Mouse (Mus musculus): Measurements from ENCODE around the gene Retreg1.
"Not testable (repeated sequence)": the region's sequence is repeated elsewhere in the genome, so short reads cannot be mapped to it uniquely, and the experiment has no call there.

Gene Retreg1

GRCm38 (mm10) chr15:25949696-25950095 lies 106.7 kb downstream of the Retreg1 start:
- no peak for DNase-seq

- no peak for DNase-seq
These were observed 107.6 kb downstream of the Retreg1 start for GRCm38 (mm10) chr15:25950584-25950983.

GRCm38 (mm10) chr15:25951037-25951436 lies 108.1 kb downstream of the Retreg1 start:
- no peak for DNase-seq

GRCm38 (mm10) chr15:25956001-25956400 lies 113.0 kb downstream of the Retreg1 start:
- no peak for DNase-seq

- no peak for DNase-seq
These were observed 113.6 kb downstream of the Retreg1 start for GRCm38 (mm10) chr15:25956422-25957117.

- no peak for DNase-seq
These were observed 114.7 kb downstream of the Retreg1 start for GRCm38 (mm10) chr15:25957651-25958050.

GRCm38 (mm10) chr15:25959375-25959774 lies 116.4 kb downstream of the Retreg1 start:
- no peak for DNase-seq

GRCm38 (mm10) chr15:25960231-25960630 lies 117.3 kb downstream of the Retreg1 start:
- DNase-seq: no peak

- DNase-seq: no peak
These were observed 123.3 kb downstream of the Retreg1 start for GRCm38 (mm10) chr15:25966220-25966774.

- DNase-seq: no peak
These were observed 128.6 kb downstream of the Retreg1 start for GRCm38 (mm10) chr15:25971596-25971995.

- no peak for DNase-seq
These were observed 129.8 kb downstream of the Retreg1 start for GRCm38 (mm10) chr15:25972758-25973157.

GRCm38 (mm10) chr15:25974352-25974751 lies 131.4 kb downstream of the Retreg1 start:
- DNase-seq: no peak

GRCm38 (mm10) chr15:25975810-25976209 lies 132.8 kb downstream of the Retreg1 start:
- no peak for DNase-seq

GRCm38 (mm10) chr15:25983614-25984013 lies 140.6 kb downstream of the Retreg1 start:
- DNase-seq: not testable (repeated sequence)

- DNase-seq: peak; percentile 83 to 86
These were observed 141.2 kb downstream of the Retreg1 start, which contains the start of gene Zfp622 for GRCm38 (mm10) chr15:25984067-25984733. TSS of gene Zfp622 (plus strand) at chr15:25984366.

- peak in 1 of 2 experiments; percentile 17 for DNase-seq
These were observed 141.9 kb downstream of the Retreg1 start for GRCm38 (mm10) chr15:25984734-25985492.

GRCm38 (mm10) chr15:25992992-25993727 lies 150.2 kb downstream of the Retreg1 start:
- peak in 1 of 2 experiments; percentile 49 for DNase-seq

GRCm38 (mm10) chr15:25995521-25995920 lies 152.5 kb downstream of the Retreg1 start:
- DNase-seq: no peak

GRCm38 (mm10) chr15:25999545-25999944 lies 156.6 kb downstream of the Retreg1 start:
- DNase-seq: not testable (repeated sequence)

GRCm38 (mm10) chr15:26008621-26009020 lies 165.6 kb downstream of the Retreg1 start:
- DNase-seq: no peak

GRCm38 (mm10) chr15:26012891-26013290 lies 169.9 kb downstream of the Retreg1 start:
- no peak for DNase-seq

- DNase-seq: peak; percentile 63 to 67
These were observed 173.1 kb downstream of the Retreg1 start for GRCm38 (mm10) chr15:26015979-26016665.
